Mouse (Mus musculus) spleen, adult 2 months (tissue): ENCODE measurements around the gene Gtsf1.

Source experiments
- CTCF ChIP-seq: fragments of 200-500 bp; IDR thresholded peaks from 2 replicates; pipeline ENCODE4 v1.5.1; 2011; ENCODE audit warnings: mild to moderate bottlenecking, inconsistent platforms; ENCODE audit not compliant: insufficient read depth, insufficient read length, insufficient replicate concordance; ENCODE audit errors: extremely low read depth
- POLR2A ChIP-seq: fragments of 200-500 bp; IDR thresholded peaks from 2 replicates; pipeline ENCODE4 v1.6.1; 2011; ENCODE audit warnings: low read depth, low read length, inconsistent platforms

- no peak for TF ChIP-seq POLR2A
- no peak for TF ChIP-seq CTCF
These were observed 70.2 kb downstream of the Gtsf1 start for GRCm38 (mm10) chr15:103359869-103360602.
